Mouse (Mus musculus) brain, embryonic 14.5 days (tissue): ENCODE results near the gene Eif4a3.

Source experiments
- CTCF ChIP-seq: fragments of 200-500 bp; IDR thresholded peaks from 2 replicates; pipeline ENCODE4 v1.5.1; 2012; ENCODE audit warnings: inconsistent platforms, mild to moderate bottlenecking, moderate library complexity, borderline replicate concordance; ENCODE audit not compliant: insufficient read depth, insufficient read length; ENCODE audit errors: extremely low read depth
- POLR2A ChIP-seq: fragments of 200-500 bp; IDR thresholded peaks from 2 replicates; pipeline ENCODE4 v1.6.1; 2012; ENCODE audit warnings: mild to moderate bottlenecking, inconsistent platforms, borderline replicate concordance; ENCODE audit not compliant: poor library complexity, insufficient read depth, insufficient read length, severe bottlenecking; ENCODE audit errors: extremely low read depth

GRCm38 (mm10) chr11:119339637-119340036 is 39.7 kb upstream of the Eif4a3 start:
- TF ChIP-seq POLR2A (no peak), CTCF (peak; percentile 78; the same call in 1 of the 2 replicates)
